Mouse (Mus musculus) myocyte (in vitro differentiated cells): ENCODE data around the gene 4930579G24Rik. TPM values are rescaled to one million over a fixed set of nuclear protein-coding genes. Genes with fewer than 3 reads are reported as not detected.

Experiments used
- H3K27me3 ChIP-seq: one replicate; pipeline ENCODE4 v1.6.1; 2011; ENCODE audit not compliant: control insufficient read depth, insufficient read depth, insufficient read length
- H3K36me3 ChIP-seq: one replicate; pipeline ENCODE4 v1.6.1; 2011; ENCODE audit not compliant: control insufficient read depth, insufficient read depth
- H3K4me2 ChIP-seq: one replicate; pipeline ENCODE4 v1.6.1; 2011; ENCODE audit warnings: low read depth, control low read depth
- H3K4me3 ChIP-seq: one replicate; pipeline ENCODE4 v1.5.1; 2011; ENCODE audit warnings: mild to moderate bottlenecking, control low read depth, moderate library complexity
- H3K79me2 ChIP-seq: one replicate; pipeline ENCODE4 v1.6.1; 2011; ENCODE audit not compliant: control insufficient read depth, insufficient read depth
- H3ac ChIP-seq: one replicate; pipeline ENCODE4 v1.6.1; 2011; ENCODE audit not compliant: control insufficient read depth, insufficient read length
- CEBPB ChIP-seq: IDR thresholded peaks from 2 replicates; pipeline ENCODE4 v1.6.1; 2011; ENCODE audit warnings: mild to moderate bottlenecking, moderate library complexity; ENCODE audit not compliant: poor library complexity, insufficient read depth, severe bottlenecking
- E2F4 ChIP-seq: IDR thresholded peaks from one replicate; pipeline ENCODE4 v1.6.1; 2011; ENCODE audit warnings: mild to moderate bottlenecking, control low read depth, moderate library complexity; ENCODE audit not compliant: insufficient read depth
- MAX ChIP-seq: IDR thresholded peaks from one replicate; pipeline ENCODE4 v1.6.1; 2011; ENCODE audit warnings: low read depth, mild to moderate bottlenecking, control low read depth
- MYOD1 ChIP-seq, 3 experiments: IDR thresholded peaks; one replicate each; pipeline ENCODE4 v1.6.1; 2011; ENCODE audit warnings: control low read depth in 2 of 3, low read depth in 2 of 3, mild to moderate bottlenecking in 2 of 3, moderate library complexity in 1 of 3; ENCODE audit not compliant: insufficient read length in 2 of 3, control insufficient read depth in 1 of 3
- MYOG ChIP-seq, 3 experiments: IDR thresholded peaks; one replicate each; pipeline ENCODE4 v1.6.1; 2011; ENCODE audit warnings: control low read depth in 2 of 3, low read depth in 2 of 3, mild to moderate bottlenecking in 2 of 3; ENCODE audit not compliant: insufficient read length in 2 of 3, control insufficient read depth in 1 of 3, insufficient read depth in 1 of 3
- POLR2A ChIP-seq: IDR thresholded peaks from one replicate; pipeline ENCODE4 v1.6.1; 2011; ENCODE audit warnings: low read depth, mild to moderate bottlenecking, control low read depth, moderate library complexity; ENCODE audit not compliant: insufficient read length
- POLR2AphosphoS2 ChIP-seq: IDR thresholded peaks from one replicate; pipeline ENCODE4 v1.6.1; 2011; ENCODE audit warnings: low read depth, control low read depth; ENCODE audit not compliant: insufficient read length
- REST ChIP-seq: IDR thresholded peaks from one replicate; pipeline ENCODE4 v1.6.1; 2011; ENCODE audit warnings: mild to moderate bottlenecking, control low read depth, moderate library complexity; ENCODE audit not compliant: insufficient read depth, insufficient read length
- SRF ChIP-seq: IDR thresholded peaks from one replicate; pipeline ENCODE4 v1.6.1; 2011; ENCODE audit warnings: low read depth; ENCODE audit not compliant: control insufficient read depth, insufficient read length
- TCF12 ChIP-seq: IDR thresholded peaks from one replicate; pipeline ENCODE4 v1.6.1; 2011; ENCODE audit warnings: mild to moderate bottlenecking, control low read depth; ENCODE audit not compliant: poor library complexity, insufficient read depth, severe bottlenecking
- TCF3 ChIP-seq: IDR thresholded peaks from one replicate; pipeline ENCODE4 v1.6.1; 2011; ENCODE audit warnings: low read depth, control low read depth; ENCODE audit not compliant: insufficient read length
- USF1 ChIP-seq: IDR thresholded peaks from one replicate; pipeline ENCODE4 v1.6.1; 2011; ENCODE audit warnings: low read depth, mild to moderate bottlenecking, control low read depth, moderate library complexity
- polyA plus RNA-seq: library from polyadenylated mRNA; unstranded; fragments of >200 nt; fragmentation: generic; extraction: Trizol; gene quantifications from one replicate; pipeline ENCODE4 v1.2.1, GENCODE M21; 2012; ENCODE audit warnings: missing spikeins

4930579G24Rik gene
- polyA plus RNA-seq, 1 experiment = 3.6 TPM

- no peaks in the 10 kb centered on the region for H3K79me2 ChIP-seq
- H3K27me3 ChIP-seq = no peaks in the 10 kb centered on the region
- H3K36me3 ChIP-seq = no peaks in the 10 kb centered on the region
- TF ChIP-seq TCF12 (no peak), POLR2A (no peak), MAX (no peak), REST (no peak), E2F4 (no peak), POLR2AphosphoS2 (no peak), TCF3 (no peak), MYOD1 (IDR thresholded peaks at IDR 0.05; ENCODE audit: control insufficient read depth in 1 of 3, insufficient read length in 2 of 3, low read depth in 2 of 3) (no peak), MYOG (IDR thresholded peaks at IDR 0.05; ENCODE audit: control insufficient read depth in 1 of 3, insufficient read depth in 1 of 3, insufficient read length in 2 of 3, low read depth in 2 of 3) (no peak), USF1 (no peak), CEBPB (no peak), SRF (no peak)
- no peak overlapping the region for H3ac ChIP-seq
- H3K4me3 ChIP-seq = no peak overlapping the region
- no peak overlapping the region for H3K4me2 ChIP-seq
Measured at GRCm38 (mm10) chr3:79664787-79665408, 36.0 kb downstream of the 4930579G24Rik start.

- H3K79me2 ChIP-seq = no peaks in the 10 kb centered on the region
- TF ChIP-seq MYOG (IDR thresholded peaks at IDR 0.05; ENCODE audit: control insufficient read depth in 1 of 3, insufficient read depth in 1 of 3, insufficient read length in 2 of 3, low read depth in 2 of 3) (no peak), POLR2A (no peak), REST (no peak), MYOD1 (IDR thresholded peaks at IDR 0.05; ENCODE audit: control insufficient read depth in 1 of 3, insufficient read length in 2 of 3, low read depth in 2 of 3) (no peak), SRF (no peak), MAX (no peak), USF1 (no peak)
- no peak overlapping the region for H3K4me3 ChIP-seq
- H3K36me3 ChIP-seq = no peaks in the 10 kb centered on the region
- H3ac ChIP-seq = no peak overlapping the region
- H3K27me3 ChIP-seq = no peaks in the 10 kb centered on the region
- no peak overlapping the region for H3K4me2 ChIP-seq
Measured at GRCm38 (mm10) chr3:79670556-79670955, 41.7 kb downstream of the 4930579G24Rik start.

- H3K79me2 ChIP-seq = no peaks in the 10 kb centered on the region
- H3K36me3 ChIP-seq = no peaks in the 10 kb centered on the region
- no peak overlapping the region for H3ac ChIP-seq
- no peak overlapping the region for H3K4me2 ChIP-seq
- TF ChIP-seq REST (no peak), POLR2A (no peak), MYOD1 (IDR thresholded peaks at IDR 0.05; ENCODE audit: control insufficient read depth in 1 of 3, insufficient read length in 2 of 3, low read depth in 2 of 3) (no peak), E2F4 (no peak), POLR2AphosphoS2 (no peak), SRF (no peak), MYOG (IDR thresholded peaks at IDR 0.05; ENCODE audit: control insufficient read depth in 1 of 3, insufficient read depth in 1 of 3, insufficient read length in 2 of 3, low read depth in 2 of 3) (no peak), CEBPB (no peak), USF1 (no peak)
- H3K27me3 ChIP-seq = no peaks in the 10 kb centered on the region
- no peak overlapping the region for H3K4me3 ChIP-seq
Measured at GRCm38 (mm10) chr3:79672188-79672587, 43.3 kb downstream of the 4930579G24Rik start.

- Histone ChIP-seq H3K4me2 (no peak overlapping the region), H3K4me3 (no peak overlapping the region), H3K27me3 (no peaks in the 10 kb centered on the region), H3K36me3 (no peaks in the 10 kb centered on the region), H3ac (no peak overlapping the region), H3K79me2 (no peaks in the 10 kb centered on the region)
- TF ChIP-seq POLR2A (no peak), TCF12 (no peak), SRF (no peak), MAX (no peak), MYOD1 (IDR thresholded peaks at IDR 0.05; ENCODE audit: control insufficient read depth in 1 of 3, insufficient read length in 2 of 3, low read depth in 2 of 3) (no peak), TCF3 (no peak)
Measured at GRCm38 (mm10) chr3:79673082-79673481, 44.2 kb downstream of the 4930579G24Rik start.

GRCm38 (mm10) chr3:79674641-79675040 is 45.8 kb downstream of the 4930579G24Rik start:
- H3K36me3 ChIP-seq = no peaks in the 10 kb centered on the region
- H3K79me2 ChIP-seq = no peaks in the 10 kb centered on the region
- TF ChIP-seq MYOG (IDR thresholded peaks at IDR 0.05; ENCODE audit: control insufficient read depth in 1 of 3, insufficient read depth in 1 of 3, insufficient read length in 2 of 3, low read depth in 2 of 3) (no peak), CEBPB (no peak), TCF12 (no peak), REST (no peak), USF1 (no peak), TCF3 (no peak), POLR2A (no peak), MAX (no peak)
- H3K4me2 ChIP-seq = no peak overlapping the region
- H3K27me3 ChIP-seq = no peaks in the 10 kb centered on the region
- no peak overlapping the region for H3ac ChIP-seq
- no peak overlapping the region for H3K4me3 ChIP-seq
